Mouse (Mus musculus): ENCODE measurements around the gene Rnf10.

GRCm38 (mm10) chr5:115279226-115280049 lies 6.7 kb upstream of the Rnf10 start, which contains the start of gene Coq5:
- TF ChIP-seq CTCF (IDR thresholded peaks at IDR 0.05; ENCODE audit: control insufficient read depth, insufficient read depth, insufficient replicate concordance, low read depth, low read length) (no peak), POLR2A (IDR thresholded peaks at IDR 0.05; ENCODE audit: control insufficient read depth, low read depth, low read length) (peak; percentile 76)
